Mouse (Mus musculus): ENCODE results near the gene Lgi1. TPM values are rescaled to one million over a fixed set of nuclear protein-coding genes. Genes with fewer than 3 reads are reported as not detected.

The Lgi1 gene
- polyA plus RNA-seq, 1 experiment from 2014 or later, result 1.6 TPM

DNA sequence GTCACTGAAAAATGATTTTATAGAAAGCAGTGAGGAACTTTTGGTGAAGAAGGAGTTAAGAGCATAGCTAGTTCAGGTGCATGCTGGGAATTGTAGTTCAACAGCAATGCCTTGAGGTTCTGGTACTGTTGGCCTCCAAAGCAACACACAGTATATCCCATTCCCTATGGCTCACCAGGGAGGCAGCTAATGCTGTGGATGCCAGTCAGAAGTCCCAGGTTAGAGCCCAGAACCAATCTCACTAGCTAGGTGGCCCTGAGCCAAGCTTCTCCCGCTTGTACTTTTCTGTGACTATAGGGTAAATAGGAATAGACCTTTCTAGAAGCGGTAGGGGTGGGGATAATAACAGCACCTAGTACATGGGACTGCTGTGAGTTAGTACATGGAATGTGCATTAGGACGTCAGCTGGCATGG, 5.7 kb upstream of the Lgi1 start:
- no peak; the same call in 1 of the 2 replicates for ATAC-seq (replicated peaks; ENCODE audit: low FRiP score, low read depth)
- no peak for TF ChIP-seq CTCF (IDR thresholded peaks at IDR 0.05; ENCODE audit: low read depth)

DNA sequence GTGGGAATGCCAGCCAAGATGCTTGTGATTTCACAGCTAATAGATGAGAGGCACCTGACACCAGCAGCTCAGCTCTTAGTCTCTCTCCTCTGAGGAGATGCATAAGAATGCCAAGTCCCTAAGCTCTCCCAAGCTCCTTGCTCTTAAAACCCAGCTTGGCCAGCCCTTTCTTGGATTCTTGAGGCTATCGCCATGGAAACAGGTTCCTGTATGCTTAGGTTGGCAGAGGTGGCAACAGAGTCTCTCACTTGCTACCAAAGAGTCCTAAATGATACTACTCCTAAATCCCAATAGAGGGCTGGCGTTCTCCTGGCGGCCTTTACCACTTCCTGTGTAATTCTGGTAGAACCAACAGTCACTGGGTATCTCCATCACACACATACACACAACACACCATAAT, 4.9 kb upstream of the Lgi1 start:
- H3K9me3 ChIP-seq (replicated peaks; ENCODE audit: low read length), result no peaks in the 10 kb centered on the region
- no peaks in the 10 kb centered on the region for H3K4me1 ChIP-seq (replicated peaks; ENCODE audit: insufficient read depth, low read length)
- 87% methylated on average over 3 of the region's 3 CpGs for WGBS
- H3K4me2 ChIP-seq (ENCODE audit: low read length), result no peak overlapping the region
- DNase-seq (ENCODE audit: low spot score) (no peak), ATAC-seq (replicated peaks; ENCODE audit: low FRiP score, low read depth) (no peak)
- no peaks in the 10 kb centered on the region for H3K36me3 ChIP-seq (ENCODE audit: insufficient read depth, low read length)
- no peak for TF ChIP-seq CTCF (IDR thresholded peaks at IDR 0.05; ENCODE audit: low read depth)
- no peak overlapping the region for H3K4me3 ChIP-seq (replicated peaks; ENCODE audit: low read depth, low read length)
- H3K27me3 ChIP-seq (ENCODE audit: insufficient read depth, low read length), result no peaks in the 10 kb centered on the region
- no peak overlapping the region for H3K9ac ChIP-seq (ENCODE audit: low read depth, low read length)
- no peak overlapping the region for H3K27ac ChIP-seq

More for the DNA sequence above, 5.7 kb upstream of the Lgi1 start:
- Histone ChIP-seq H3K36me3 (ENCODE audit: insufficient read depth, low read length) (no peaks in the 10 kb centered on the region), H3K4me1 (replicated peaks; ENCODE audit: insufficient read depth, low read length) (no peaks in the 10 kb centered on the region), H3K4me2 (ENCODE audit: low read length) (no peak overlapping the region), H3K9me3 (replicated peaks; ENCODE audit: low read length) (no peaks in the 10 kb centered on the region), H3K9ac (ENCODE audit: low read depth, low read length) (no peak overlapping the region), H3K27me3 (ENCODE audit: insufficient read depth, low read length) (no peaks in the 10 kb centered on the region), H3K27ac (no peak overlapping the region), H3K4me3 (replicated peaks; ENCODE audit: low read depth, low read length) (no peak overlapping the region)
- WGBS, result 74% methylated on average over 3 of the region's 3 CpGs
- DNase-seq (ENCODE audit: low spot score), result no peak

DNA sequence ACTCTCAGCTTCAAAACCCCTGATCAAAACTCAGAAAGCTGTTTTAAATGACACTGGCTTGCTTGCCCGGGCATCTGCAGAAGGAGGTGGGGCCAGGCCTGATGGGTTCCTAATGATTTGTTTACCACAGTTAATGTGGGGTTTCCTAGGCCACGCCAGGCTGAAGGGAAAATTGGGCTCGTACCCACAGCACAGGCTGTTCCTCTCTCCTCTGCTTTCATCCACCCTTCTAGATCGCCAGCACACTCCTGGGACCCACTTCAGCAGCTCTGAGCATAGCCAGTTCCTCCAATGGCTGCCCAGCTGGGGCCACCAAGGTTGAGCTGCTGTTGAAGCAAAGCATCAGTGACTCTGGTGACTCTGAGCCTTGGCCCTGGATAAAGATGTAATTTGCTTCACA, 4.0 kb upstream of the Lgi1 start:
- ATAC-seq (replicated peaks; ENCODE audit: low FRiP score, low read depth) (no peak), DNase-seq (ENCODE audit: low spot score) (no peak)
- Histone ChIP-seq H3K4me1 (replicated peaks; ENCODE audit: insufficient read depth, low read length) (no peaks in the 10 kb centered on the region), H3K36me3 (ENCODE audit: insufficient read depth, low read length) (no peaks in the 10 kb centered on the region), H3K27ac (no peak overlapping the region), H3K9me3 (replicated peaks; ENCODE audit: low read length) (no peaks in the 10 kb centered on the region), H3K27me3 (ENCODE audit: insufficient read depth, low read length) (no peaks in the 10 kb centered on the region), H3K4me2 (ENCODE audit: low read length) (no peak overlapping the region), H3K4me3 (replicated peaks; ENCODE audit: low read depth, low read length) (no peak overlapping the region), H3K9ac (ENCODE audit: low read depth, low read length) (no peak overlapping the region)
- WGBS, result 52% methylated on average over 4 of the region's 4 CpGs
- no peak for TF ChIP-seq CTCF (IDR thresholded peaks at IDR 0.05; ENCODE audit: low read depth)

DNA sequence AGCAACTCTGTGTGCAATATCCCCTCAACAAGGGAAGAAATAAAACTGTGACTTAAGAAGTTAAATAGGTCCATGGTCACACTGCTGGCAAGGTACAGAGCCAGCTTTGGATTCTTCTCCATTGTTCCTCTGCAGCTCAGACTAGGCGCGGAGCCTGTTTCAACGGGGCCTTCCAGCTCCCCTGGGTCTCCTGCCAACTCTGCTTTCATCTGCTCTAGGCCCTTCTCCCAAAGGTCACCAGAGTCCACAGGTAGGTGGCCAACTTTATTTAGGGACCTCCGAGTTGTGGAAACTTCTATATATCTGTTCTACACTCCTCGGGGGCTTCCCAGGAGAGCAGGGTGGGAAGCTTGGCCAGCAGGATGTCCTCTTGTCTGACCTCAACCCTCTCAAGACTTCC, 3.0 kb upstream of the Lgi1 start:
- no peak for TF ChIP-seq CTCF (IDR thresholded peaks at IDR 0.05; ENCODE audit: low read depth)
- H3K4me3 ChIP-seq (replicated peaks; ENCODE audit: low read depth, low read length), result no peak overlapping the region
- 0 out of 2 replicates have a peak, but pooled peaks cover 2% of the 10 kb centered on the region for H3K27me3 ChIP-seq (ENCODE audit: insufficient read depth, low read length)
- no peak overlapping the region for H3K9ac ChIP-seq (ENCODE audit: low read depth, low read length)
- no peaks in the 10 kb centered on the region for H3K9me3 ChIP-seq (replicated peaks; ENCODE audit: low read length)
- DNase-seq (ENCODE audit: low spot score), result no peak
- H3K4me2 ChIP-seq (ENCODE audit: low read length), result no peak overlapping the region
- no peaks in the 10 kb centered on the region for H3K36me3 ChIP-seq (ENCODE audit: insufficient read depth, low read length)
- H3K27ac ChIP-seq, result no peak overlapping the region
- 77% methylated on average over 5 of the region's 5 CpGs for WGBS
- H3K4me1 ChIP-seq (replicated peaks; ENCODE audit: insufficient read depth, low read length), result no peaks in the 10 kb centered on the region
- no peak for ATAC-seq (replicated peaks; ENCODE audit: low FRiP score, low read depth)

DNA sequence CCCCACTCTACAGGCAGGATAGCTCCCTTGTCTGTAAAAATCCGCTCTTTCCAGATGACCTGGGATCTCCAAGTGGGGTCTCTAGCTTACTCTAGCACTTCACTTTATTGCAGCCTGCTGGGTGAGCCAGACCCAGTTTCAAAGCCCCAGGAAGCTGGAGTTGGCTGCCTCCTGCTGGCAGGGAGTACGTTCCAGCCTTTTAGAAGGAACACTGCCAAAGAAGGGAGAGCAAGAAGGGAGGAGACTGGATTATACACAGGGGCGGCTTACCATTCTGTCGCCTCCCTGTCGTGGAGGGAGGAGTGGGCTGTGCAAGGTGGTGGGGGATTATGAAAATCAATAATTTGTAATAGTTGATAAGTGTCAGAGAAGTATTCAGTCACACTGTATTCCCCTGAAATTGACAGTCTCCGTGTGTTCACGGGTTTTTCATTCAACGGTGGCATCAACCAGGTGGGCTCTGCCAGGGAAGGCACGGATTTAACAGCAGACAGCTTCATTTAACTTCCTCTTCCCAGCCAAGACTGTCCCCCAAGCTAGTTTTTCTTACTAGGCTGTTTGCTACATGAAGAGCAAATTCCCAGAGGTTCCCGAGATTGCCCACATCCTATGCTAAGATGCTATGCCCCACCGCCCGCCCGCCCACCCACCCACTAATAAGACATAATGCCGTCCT, 369 bp upstream of the Lgi1 start:
- Histone ChIP-seq H3K36me3 (ENCODE audit: insufficient read depth, low read length) (no peaks in the 10 kb centered on the region), H3K4me3 (replicated peaks; ENCODE audit: low read depth, low read length) (no peak overlapping the region), H3K4me1 (replicated peaks; ENCODE audit: insufficient read depth, low read length) (no peaks in the 10 kb centered on the region), H3K9ac (ENCODE audit: low read depth, low read length) (no peak overlapping the region), H3K4me2 (ENCODE audit: low read length) (peak overlapping the region; percentile 25), H3K27ac (no peak overlapping the region), H3K9me3 (replicated peaks; ENCODE audit: low read length) (no peaks in the 10 kb centered on the region), H3K27me3 (ENCODE audit: insufficient read depth, low read length) (0 out of 2 replicates have a peak, but pooled peaks cover 4% of the 10 kb centered on the region)
- ATAC-seq (replicated peaks; ENCODE audit: low FRiP score, low read depth), result no peak
- WGBS, result 20% methylated on average over 14 of the region's 14 CpGs
- TF ChIP-seq CTCF (IDR thresholded peaks at IDR 0.05; ENCODE audit: low read depth), result peak; percentile 63
- DNase-seq (ENCODE audit: low spot score), result peak; percentile 43

DNA sequence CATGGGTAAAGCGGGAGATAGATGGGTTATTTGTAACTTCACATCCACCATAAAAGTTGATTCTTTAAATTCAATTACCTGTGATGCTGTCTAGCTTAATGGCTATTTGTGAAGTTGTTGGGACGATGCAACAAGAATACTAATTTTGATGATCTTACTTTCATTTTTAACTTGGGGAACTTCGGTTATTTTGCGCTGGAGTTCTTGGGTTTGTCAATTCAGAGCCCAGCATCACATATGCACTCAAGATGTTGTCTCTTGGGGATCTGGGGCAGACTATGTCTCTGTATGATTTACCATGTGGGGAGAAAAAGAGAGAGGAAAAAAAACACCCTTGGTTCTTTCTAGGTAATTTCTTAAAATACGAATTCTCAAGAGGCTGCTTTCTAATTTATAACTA, 1.4 kb downstream of the Lgi1 start:
- H3K9ac ChIP-seq (ENCODE audit: low read depth, low read length), result no peak overlapping the region
- ATAC-seq (replicated peaks; ENCODE audit: low FRiP score, low read depth) (no peak), DNase-seq (ENCODE audit: low spot score) (no peak)
- H3K36me3 ChIP-seq (ENCODE audit: insufficient read depth, low read length), result no peaks in the 10 kb centered on the region
- 78% methylated on average over 5 of the region's 5 CpGs for WGBS
- H3K4me3 ChIP-seq (replicated peaks; ENCODE audit: low read depth, low read length), result no peak overlapping the region
- H3K4me1 ChIP-seq (replicated peaks; ENCODE audit: insufficient read depth, low read length), result no peaks in the 10 kb centered on the region
- H3K4me2 ChIP-seq (ENCODE audit: low read length), result peak overlapping the region; percentile 10; the same call in 1 of the 2 replicates
- H3K27me3 ChIP-seq (ENCODE audit: insufficient read depth, low read length), result 0 out of 2 replicates have a peak, but pooled peaks cover 4% of the 10 kb centered on the region
- no peak overlapping the region for H3K27ac ChIP-seq
- H3K9me3 ChIP-seq (replicated peaks; ENCODE audit: low read length), result no peaks in the 10 kb centered on the region
- no peak for TF ChIP-seq CTCF (IDR thresholded peaks at IDR 0.05; ENCODE audit: low read depth)
